Mouse (Mus musculus): Measurements from ENCODE around the gene Uqcrc1. TPM values are rescaled to one million over a fixed set of nuclear protein-coding genes. Genes with fewer than 3 reads are reported as not detected.

Gene Uqcrc1
- total RNA-seq (2022), result 100 to 1,000 TPM; 343 to 352 (median 351) TPM

GRCm38 (mm10) chr9:108936418-108937364 lies at the start of gene Uqcrc1:
Gene Uqcrc1 (plus strand): TSS chr9:108936633.
- DNase-seq (ENCODE audit: low spot score in 2 of 2), result peak; percentile 92 to 96

DNA sequence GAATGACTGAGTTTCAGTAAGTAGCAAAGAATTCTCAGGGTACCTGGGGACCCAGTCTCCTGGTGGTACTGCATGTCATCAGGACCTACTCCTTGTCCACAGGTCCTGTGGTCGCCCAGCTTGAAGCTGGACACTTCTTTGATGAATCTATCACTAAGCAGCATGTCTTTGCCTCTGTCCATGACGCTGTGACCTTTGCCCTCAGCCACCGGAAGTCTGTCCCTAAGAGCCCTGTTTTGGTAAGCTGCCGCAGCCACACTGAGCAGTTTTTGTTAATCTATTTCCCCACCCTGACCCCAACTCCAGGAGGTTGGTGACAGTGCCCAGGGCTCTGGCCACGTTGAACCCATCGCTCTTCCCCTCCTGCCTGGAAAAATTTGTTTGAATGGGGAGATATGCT lies 24.1 kb upstream of the Uqcrc1 start:
- DNase-seq (ENCODE audit: low spot score in 2 of 2), result no peak

DNA sequence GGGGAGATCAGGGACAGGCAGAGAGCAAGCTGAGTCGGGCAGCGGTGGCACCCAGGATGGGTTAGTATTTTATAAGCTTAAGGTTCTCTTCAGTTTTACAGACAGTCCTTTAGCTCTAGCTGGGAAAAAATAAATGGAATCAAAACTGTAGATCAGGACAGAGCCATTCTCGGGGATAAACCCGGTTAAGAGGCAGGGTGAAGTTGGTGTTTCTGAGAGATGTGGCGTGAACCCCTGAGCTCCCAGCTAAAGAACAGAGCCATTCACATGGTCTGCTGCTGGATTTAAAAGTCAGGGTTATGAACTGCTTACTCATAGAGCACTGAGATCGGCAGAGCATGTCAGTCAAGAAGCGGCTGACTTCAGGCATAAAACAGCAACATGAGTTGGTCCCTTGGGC lies 23.3 kb upstream of the Uqcrc1 start:
- no peak for DNase-seq (ENCODE audit: low spot score in 2 of 2)

DNA sequence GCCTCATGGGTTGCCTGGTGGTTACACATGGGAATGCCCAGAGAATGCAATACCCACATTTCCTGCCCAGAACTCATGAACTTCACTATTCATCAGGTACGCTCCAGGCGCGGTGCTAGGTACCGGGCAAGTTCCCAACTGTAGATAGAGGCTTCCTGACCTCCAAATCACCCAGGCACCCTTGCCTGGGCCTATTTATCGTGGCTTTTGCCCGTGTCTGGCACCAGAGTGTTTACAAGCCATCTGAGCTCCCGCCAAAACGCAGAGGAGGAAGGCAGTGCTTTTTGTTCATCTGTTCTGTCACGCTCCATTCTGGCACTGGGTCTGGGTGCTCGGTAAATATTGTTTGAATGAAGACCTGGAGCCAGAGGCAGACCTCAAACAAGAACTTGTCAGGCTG lies 22.8 kb upstream of the Uqcrc1 start:
- DNase-seq (ENCODE audit: low spot score in 2 of 2), result no peak

DNA sequence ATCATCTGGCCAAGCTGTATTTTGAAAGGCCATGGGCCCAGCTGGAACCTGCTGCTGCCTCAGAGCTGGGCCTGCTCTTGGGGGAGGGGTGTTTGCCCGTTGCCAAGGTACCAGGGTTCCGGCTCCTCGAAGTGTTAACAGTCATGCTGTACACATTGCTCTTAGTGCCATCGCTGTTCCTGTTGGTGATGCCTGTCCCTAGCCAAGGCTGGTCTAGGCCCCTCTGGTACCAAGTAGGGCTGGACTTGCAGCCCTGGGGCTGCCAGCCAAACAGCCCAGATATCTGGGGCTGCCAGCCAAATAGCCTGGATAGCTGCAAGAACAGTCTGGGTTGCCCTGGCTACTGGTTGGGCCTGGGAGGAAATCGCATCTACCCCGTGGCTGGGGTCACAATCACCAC lies 21.9 kb upstream of the Uqcrc1 start, which contains the start of gene Tmem89:
TSS of gene Tmem89 (plus strand) at position 129 of the 400 bp plus-strand sequence.
- peak; percentile 65 to 77 for DNase-seq (ENCODE audit: low spot score in 2 of 2)

- no peak for DNase-seq (ENCODE audit: low spot score in 2 of 2)
Observed at GRCm38 (mm10) chr9:108925897-108926296, 10.5 kb upstream of the Uqcrc1 start.

DNA sequence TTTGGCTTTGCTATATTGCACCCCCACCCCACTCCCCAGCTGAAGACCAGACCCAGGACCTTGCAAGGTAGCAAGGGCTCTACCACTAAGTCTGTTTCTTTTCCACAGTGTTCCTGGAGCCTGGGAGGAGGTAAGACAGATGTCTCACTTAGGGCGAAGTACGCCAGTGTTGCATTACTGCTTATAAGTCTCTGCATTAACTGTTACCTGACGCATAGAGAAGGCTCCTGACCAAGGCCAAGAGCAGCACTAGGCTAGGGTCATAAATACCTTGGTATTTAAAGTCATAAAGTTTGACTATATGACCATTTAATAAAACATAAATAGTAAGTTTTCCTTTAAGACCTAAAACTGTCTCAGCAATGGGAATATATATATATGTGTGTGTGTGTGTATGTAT lies 8.0 kb upstream of the Uqcrc1 start:
- no peak for DNase-seq (ENCODE audit: low spot score in 2 of 2)

- DNase-seq (ENCODE audit: low spot score in 2 of 2), result no peak
Observed at GRCm38 (mm10) chr9:108935991-108936390, 442 bp upstream of the Uqcrc1 start.

DNA sequence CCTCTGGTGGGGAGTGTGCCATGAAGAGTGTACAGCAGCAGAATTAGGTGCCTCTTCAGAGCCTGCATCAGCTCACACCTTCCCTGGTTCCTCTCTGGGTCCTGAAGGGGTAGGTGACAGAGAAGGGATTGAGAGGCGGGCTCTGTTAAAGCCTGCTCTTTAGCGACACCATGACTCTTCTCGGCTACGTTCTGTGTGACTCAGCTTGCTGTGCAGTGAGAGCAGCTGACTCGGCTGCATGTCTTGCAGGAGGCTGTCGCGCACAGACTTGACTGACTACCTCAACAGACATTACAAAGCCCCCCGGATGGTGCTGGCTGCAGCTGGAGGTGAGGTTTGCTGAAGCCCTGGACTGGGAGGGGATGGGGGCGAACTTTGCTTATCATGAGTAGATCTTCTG lies 8.7 kb downstream of the Uqcrc1 start:
- no peak for DNase-seq (ENCODE audit: low spot score in 2 of 2)

GRCm38 (mm10) chr9:108945608-108946007 lies 9.2 kb downstream of the Uqcrc1 start:
- DNase-seq (ENCODE audit: low spot score in 2 of 2), result no peak

DNA sequence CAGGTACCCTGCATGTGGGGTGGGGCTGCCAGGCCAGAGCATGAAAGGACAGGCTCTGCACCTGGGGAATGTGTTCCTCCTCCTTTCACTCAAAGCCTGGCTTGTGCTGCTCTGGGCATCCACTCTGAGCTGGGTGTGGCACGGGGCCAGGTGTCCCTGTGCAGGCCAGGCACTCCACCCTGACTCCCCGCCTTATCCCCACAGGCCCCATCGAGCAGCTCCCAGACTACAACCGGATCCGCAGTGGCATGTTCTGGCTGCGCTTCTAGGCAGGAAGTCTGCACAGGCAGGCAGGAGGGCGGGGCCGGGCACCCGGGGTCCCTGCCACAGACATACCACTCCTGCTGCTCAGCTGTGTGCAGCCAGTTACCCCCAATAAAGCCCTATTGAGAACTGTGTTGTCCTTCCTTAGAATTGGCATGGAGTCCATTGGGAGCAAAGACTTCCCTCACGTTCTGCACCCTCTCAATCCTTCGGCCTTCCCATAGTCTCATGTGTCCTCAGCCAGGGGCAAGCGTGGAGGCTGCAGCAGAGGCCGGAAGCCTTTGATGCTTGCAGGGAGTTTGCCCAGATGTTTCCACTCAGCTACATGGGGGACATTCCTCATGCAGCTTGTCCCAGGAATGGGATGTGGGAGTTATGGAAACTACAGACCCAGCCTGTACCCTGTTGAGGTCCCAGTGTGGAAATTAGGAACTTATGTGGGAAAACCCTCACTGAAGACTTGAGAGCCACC lies 13.0 kb downstream of the Uqcrc1 start:
- DNase-seq (ENCODE audit: low spot score in 2 of 2), result no peak

GRCm38 (mm10) chr9:108949967-108950728 lies 13.7 kb downstream of the Uqcrc1 start:
- DNase-seq (ENCODE audit: low spot score in 2 of 2), result no peak

GRCm38 (mm10) chr9:108953081-108953636 lies 16.7 kb downstream of the Uqcrc1 start, which contains the start of gene Col7a1:
Gene Col7a1 (plus strand): TSS chr9:108953586.
- no peak for DNase-seq (ENCODE audit: low spot score in 2 of 2)

GRCm38 (mm10) chr9:108955241-108955640 lies 18.8 kb downstream of the Uqcrc1 start:
- no peak for DNase-seq (ENCODE audit: low spot score in 2 of 2)

DNA sequence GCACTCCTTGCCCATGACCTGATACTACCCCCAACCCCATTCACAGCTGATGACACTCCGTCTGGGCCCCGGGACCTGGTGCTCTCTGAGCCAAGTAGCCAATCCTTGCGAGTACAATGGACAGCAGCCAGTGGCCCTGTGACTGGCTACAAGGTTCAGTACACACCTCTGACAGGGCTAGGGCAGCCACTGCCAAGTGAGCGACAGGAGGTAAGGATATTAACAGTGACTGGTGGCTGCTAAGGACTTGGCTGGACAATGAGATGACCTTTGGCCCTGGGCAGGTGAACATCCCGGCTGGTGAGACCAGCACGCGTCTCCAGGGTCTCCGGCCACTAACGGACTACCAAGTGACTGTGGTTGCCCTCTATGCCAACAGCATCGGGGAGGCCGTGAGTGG lies 19.4 kb downstream of the Uqcrc1 start:
- no peak for DNase-seq (ENCODE audit: low spot score in 2 of 2)

- DNase-seq (ENCODE audit: low spot score in 2 of 2), result no peak
Observed at GRCm38 (mm10) chr9:108963577-108963976, 27.1 kb downstream of the Uqcrc1 start.

GRCm38 (mm10) chr9:108964338-108964737 lies 27.9 kb downstream of the Uqcrc1 start:
- DNase-seq (ENCODE audit: low spot score in 2 of 2), result no peak

- DNase-seq (ENCODE audit: low spot score in 2 of 2), result no peak
Observed at GRCm38 (mm10) chr9:108970623-108971022, 34.2 kb downstream of the Uqcrc1 start.

DNA sequence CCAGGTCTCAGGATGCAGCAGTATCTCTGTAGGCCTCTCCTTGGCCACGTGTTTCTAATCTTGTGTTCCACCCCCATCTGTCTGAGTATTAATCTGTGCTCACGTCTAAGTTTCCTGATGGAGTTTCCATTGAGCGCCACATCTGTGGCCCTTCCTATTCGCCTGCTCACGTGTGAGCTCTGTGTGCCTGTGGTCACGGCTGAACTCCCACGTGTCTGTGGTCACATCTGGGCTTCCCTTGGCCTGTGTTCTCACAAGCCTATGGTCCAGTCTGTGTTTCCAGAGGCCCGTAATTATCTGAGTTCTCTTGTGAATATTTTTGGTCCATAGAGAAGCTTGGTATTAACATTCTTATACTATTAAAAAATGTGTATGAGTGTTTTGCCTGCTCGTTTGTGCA lies 40.0 kb downstream of the Uqcrc1 start:
- DNase-seq (ENCODE audit: low spot score in 2 of 2), result no peak

- DNase-seq (ENCODE audit: low spot score in 2 of 2), result no peak
Observed at GRCm38 (mm10) chr9:108977966-108978365, 41.5 kb downstream of the Uqcrc1 start.

GRCm38 (mm10) chr9:108982498-108982897 lies 46.1 kb downstream of the Uqcrc1 start:
- DNase-seq (ENCODE audit: low spot score in 2 of 2), result no peak

Data from layer of hippocampus, adult 8-10 months (tissue).